Mouse (Mus musculus): ENCODE measurements around the gene Stk32c. TPM values are rescaled to one million over a fixed set of nuclear protein-coding genes. Genes with fewer than 3 reads are reported as not detected.

Gene Stk32c
- polyA plus RNA-seq, 1 experiment from 2014 or later, result not detected

DNA sequence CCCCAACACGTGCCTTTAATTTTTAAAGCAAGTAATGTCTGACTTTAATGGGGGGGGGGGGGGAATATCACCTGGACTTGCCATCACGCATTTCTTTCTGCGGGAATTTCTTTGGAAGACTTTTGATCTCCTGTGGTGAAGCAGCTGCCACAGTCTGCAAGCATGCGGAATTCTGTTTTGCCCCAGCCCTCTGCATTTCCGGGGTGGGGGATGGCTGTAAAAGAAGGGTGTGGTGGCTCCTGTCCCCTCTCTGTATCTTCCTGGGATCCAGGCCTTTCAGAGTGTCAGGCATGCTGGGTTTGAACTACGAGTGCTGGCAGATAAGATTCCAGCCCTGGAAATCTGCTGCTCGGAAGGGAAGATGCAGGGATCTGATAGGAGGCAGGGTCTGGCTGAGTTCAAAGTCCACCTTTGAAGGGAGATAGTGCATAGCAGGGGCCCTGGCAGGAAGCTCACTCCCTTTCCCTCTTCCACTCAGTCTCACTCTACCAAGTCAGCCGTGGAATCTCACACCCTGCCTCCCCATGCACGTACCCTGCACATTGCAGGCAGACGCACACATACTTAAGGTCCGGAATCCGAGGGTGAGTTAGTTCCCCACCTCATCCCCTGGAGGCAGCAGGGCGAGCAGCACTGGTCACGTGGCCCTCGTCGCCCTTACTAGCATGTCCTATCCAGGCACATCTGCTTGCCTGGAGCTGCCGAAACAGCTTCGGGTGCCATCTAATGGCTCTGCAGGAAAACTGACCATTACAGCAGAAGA lies 21.5 kb upstream of the Stk32c start:
- WGBS, result 3% methylated on average over 18 of the region's 18 CpGs
- Histone ChIP-seq H3K9me3 (ENCODE audit: control insufficient read depth, low read length) (no peaks in the 10 kb centered on the region), H3K27me3 (replicated peaks; ENCODE audit: control insufficient read depth, insufficient read depth, low read length) (no peaks in the 10 kb centered on the region), H3K4me2 (peak overlapping the region; percentile 40), H3K27ac (ENCODE audit: low read depth, low read length) (no peak overlapping the region; the same call in 1 of the 2 replicates), H3K4me3 (ENCODE audit: low read depth, low read length) (no peak overlapping the region), H3K4me1 (replicated peaks; ENCODE audit: control insufficient read depth, insufficient read depth, low read length) (peaks cover 10% of the 10 kb centered on the region), H3K9ac (ENCODE audit: low read depth, low read length) (no peak overlapping the region), H3K36me3 (ENCODE audit: control insufficient read depth, insufficient read depth, low read length) (no peaks in the 10 kb centered on the region)
- ATAC-seq (replicated peaks; ENCODE audit: low FRiP score) (peak; percentile 46), DNase-seq (ENCODE audit: low spot score) (peak; percentile 63)

DNA sequence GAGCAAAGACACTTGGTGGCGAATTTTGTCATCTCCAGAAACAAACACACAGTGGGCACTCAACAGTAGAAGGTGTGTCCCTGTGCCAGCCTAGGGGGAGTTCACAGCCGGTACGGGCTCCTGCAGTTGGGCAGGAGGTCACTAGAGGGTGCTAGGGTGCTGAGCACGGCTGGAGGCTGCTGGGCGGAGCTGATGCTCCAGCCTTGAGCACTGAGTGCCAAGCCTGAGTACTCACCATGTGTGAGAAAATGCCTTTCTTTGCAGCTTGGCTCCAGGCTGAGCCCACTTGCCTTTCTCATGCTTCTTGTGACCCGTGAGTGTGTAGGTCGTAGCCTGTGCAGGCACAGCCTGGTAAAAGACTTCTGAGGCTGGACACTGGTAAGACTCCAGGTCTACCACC lies 20.6 kb upstream of the Stk32c start:
- Histone ChIP-seq H3K4me1 (replicated peaks; ENCODE audit: control insufficient read depth, insufficient read depth, low read length) (peaks cover 10% of the 10 kb centered on the region), H3K9me3 (ENCODE audit: control insufficient read depth, low read length) (no peaks in the 10 kb centered on the region), H3K36me3 (ENCODE audit: control insufficient read depth, insufficient read depth, low read length) (no peaks in the 10 kb centered on the region), H3K9ac (ENCODE audit: low read depth, low read length) (no peak overlapping the region), H3K4me3 (ENCODE audit: low read depth, low read length) (no peak overlapping the region), H3K4me2 (peak overlapping the region; percentile 24; the same call in 1 of the 2 replicates), H3K27me3 (replicated peaks; ENCODE audit: control insufficient read depth, insufficient read depth, low read length) (no peaks in the 10 kb centered on the region), H3K27ac (ENCODE audit: low read depth, low read length) (no peak overlapping the region)
- ATAC-seq (replicated peaks; ENCODE audit: low FRiP score) (peak; percentile 71), DNase-seq (ENCODE audit: low spot score) (peak; percentile 66)
- WGBS, result under 1% methylated on average over 7 of the region's 7 CpGs

DNA sequence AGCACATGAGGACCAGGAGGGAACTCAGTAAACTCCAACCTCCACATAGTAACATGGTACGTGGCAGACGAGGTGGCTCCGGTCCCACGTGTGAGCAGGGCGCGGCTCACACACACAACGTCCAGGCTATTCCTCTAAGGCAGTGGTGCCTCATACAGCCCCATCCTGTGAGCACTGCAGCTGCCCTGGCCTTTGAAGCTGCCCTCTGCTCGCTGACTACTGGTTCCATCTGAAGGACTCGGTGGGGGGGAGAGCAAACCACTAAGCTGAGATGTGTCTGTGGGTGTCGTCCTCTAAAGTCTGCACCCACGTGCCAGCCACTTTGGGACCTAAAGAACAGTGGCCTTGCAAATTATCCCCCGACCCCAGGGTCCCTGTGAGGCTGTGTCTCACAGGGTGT lies 17.1 kb upstream of the Stk32c start:
- H3K27ac ChIP-seq (ENCODE audit: low read depth, low read length), result no peak overlapping the region
- H3K4me3 ChIP-seq (ENCODE audit: low read depth, low read length), result no peak overlapping the region
- DNase-seq (ENCODE audit: low spot score) (no peak), ATAC-seq (replicated peaks; ENCODE audit: low FRiP score) (no peak)
- H3K4me2 ChIP-seq, result no peak overlapping the region
- no peak overlapping the region for H3K9ac ChIP-seq (ENCODE audit: low read depth, low read length)
- peaks cover 10% of the 10 kb centered on the region for H3K4me1 ChIP-seq (replicated peaks; ENCODE audit: control insufficient read depth, insufficient read depth, low read length)
- 72% methylated on average over 12 of the region's 12 CpGs for WGBS
- H3K27me3 ChIP-seq (replicated peaks; ENCODE audit: control insufficient read depth, insufficient read depth, low read length), result no peaks in the 10 kb centered on the region
- H3K36me3 ChIP-seq (ENCODE audit: control insufficient read depth, insufficient read depth, low read length), result no peaks in the 10 kb centered on the region
- H3K9me3 ChIP-seq (ENCODE audit: control insufficient read depth, low read length), result no peaks in the 10 kb centered on the region

DNA sequence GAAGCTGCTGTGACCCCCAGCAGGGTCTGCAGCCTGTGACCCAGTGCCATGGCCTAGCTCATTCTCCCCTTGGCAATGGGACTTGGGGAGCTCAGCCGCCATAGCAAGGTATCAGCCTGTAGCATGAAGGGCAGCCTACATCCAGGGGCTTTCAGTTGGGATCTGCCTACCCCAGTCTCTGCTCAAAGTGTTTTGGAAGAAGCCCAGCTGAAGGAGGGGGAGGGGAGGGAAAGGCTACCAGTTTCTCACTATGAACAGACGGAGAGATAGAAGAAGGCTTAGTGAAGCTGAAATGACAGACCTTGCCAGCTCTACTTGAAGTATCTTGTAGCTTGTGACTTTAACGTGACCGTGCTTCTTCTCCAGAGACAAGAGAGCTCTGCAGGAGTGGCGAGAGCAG lies 16.7 kb upstream of the Stk32c start:
- no peak overlapping the region for H3K4me3 ChIP-seq (ENCODE audit: low read depth, low read length)
- H3K36me3 ChIP-seq (ENCODE audit: control insufficient read depth, insufficient read depth, low read length), result no peaks in the 10 kb centered on the region
- H3K9ac ChIP-seq (ENCODE audit: low read depth, low read length), result no peak overlapping the region
- no peak overlapping the region for H3K4me2 ChIP-seq
- H3K27me3 ChIP-seq (replicated peaks; ENCODE audit: control insufficient read depth, insufficient read depth, low read length), result no peaks in the 10 kb centered on the region
- WGBS, result 70% methylated on average over 5 of the region's 5 CpGs
- no peak overlapping the region for H3K27ac ChIP-seq (ENCODE audit: low read depth, low read length)
- ATAC-seq (replicated peaks; ENCODE audit: low FRiP score) (no peak), DNase-seq (ENCODE audit: low spot score) (no peak)
- H3K9me3 ChIP-seq (ENCODE audit: control insufficient read depth, low read length), result no peaks in the 10 kb centered on the region
- peaks cover 9% of the 10 kb centered on the region for H3K4me1 ChIP-seq (replicated peaks; ENCODE audit: control insufficient read depth, insufficient read depth, low read length)

DNA sequence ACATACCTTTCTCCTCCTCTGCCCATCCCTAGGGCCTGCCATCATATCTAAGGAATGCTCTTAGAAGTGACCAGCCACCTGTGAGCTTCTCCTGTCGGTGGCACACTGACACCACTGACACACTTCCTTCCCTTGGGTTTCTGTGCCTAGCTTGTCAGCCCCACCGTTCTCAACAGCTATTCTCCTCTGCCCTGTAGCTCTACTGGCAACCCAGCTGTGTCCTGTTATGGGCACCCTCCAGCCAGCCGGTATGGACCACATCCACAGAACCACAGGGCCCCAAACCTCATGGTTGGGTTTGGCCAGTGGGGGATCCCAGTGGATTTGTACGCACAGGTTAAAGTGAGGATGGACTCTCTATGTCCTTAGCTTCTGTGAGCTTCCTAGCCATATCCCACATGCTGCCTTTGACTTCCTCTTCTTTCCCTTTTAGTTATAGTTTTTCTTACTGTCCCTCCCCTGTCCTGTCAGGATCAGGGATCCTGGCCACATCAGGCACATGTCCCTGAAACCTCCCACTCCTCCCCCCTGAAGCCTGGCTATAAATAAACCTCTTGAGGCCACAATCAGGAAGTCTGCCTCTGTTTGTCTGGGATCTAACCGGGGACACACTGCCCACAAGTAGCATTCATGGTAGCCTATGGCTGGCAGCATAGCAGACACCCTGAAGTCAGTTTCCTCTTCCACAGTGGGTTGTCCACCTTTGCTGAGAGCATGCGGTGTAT lies 15.5 kb upstream of the Stk32c start:
- Histone ChIP-seq H3K9ac (ENCODE audit: low read depth, low read length) (no peak overlapping the region), H3K36me3 (ENCODE audit: control insufficient read depth, insufficient read depth, low read length) (no peaks in the 10 kb centered on the region), H3K27me3 (replicated peaks; ENCODE audit: control insufficient read depth, insufficient read depth, low read length) (no peaks in the 10 kb centered on the region), H3K4me1 (replicated peaks; ENCODE audit: control insufficient read depth, insufficient read depth, low read length) (no peaks in the 10 kb centered on the region), H3K27ac (ENCODE audit: low read depth, low read length) (no peak overlapping the region), H3K9me3 (ENCODE audit: control insufficient read depth, low read length) (no peaks in the 10 kb centered on the region), H3K4me2 (no peak overlapping the region), H3K4me3 (ENCODE audit: low read depth, low read length) (no peak overlapping the region)
- ATAC-seq (replicated peaks; ENCODE audit: low FRiP score) (no peak), DNase-seq (ENCODE audit: low spot score) (no peak)
- WGBS, result 45% methylated on average over 6 of the region's 6 CpGs

DNA sequence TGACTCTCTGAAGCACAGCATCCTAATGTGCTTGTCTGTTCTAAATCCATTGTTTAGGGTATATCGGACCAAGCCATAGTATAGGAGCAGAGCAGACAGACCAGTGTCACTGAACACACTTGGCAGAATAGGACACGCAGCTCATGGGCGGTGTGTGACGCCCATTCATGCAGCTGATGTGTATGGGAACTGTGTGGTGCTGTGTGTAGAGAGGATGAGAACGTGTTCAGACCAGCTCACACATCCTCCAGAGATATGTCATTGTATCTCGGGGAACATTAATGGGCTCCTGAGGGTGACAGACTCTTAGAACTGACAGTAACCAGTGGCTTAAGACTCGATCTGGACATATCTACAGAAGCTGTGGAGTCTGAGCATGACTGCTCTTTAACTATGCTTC lies 13.3 kb upstream of the Stk32c start:
- Histone ChIP-seq H3K9me3 (ENCODE audit: control insufficient read depth, low read length) (no peaks in the 10 kb centered on the region), H3K4me3 (ENCODE audit: low read depth, low read length) (no peak overlapping the region), H3K27me3 (replicated peaks; ENCODE audit: control insufficient read depth, insufficient read depth, low read length) (no peaks in the 10 kb centered on the region), H3K4me1 (replicated peaks; ENCODE audit: control insufficient read depth, insufficient read depth, low read length) (no peaks in the 10 kb centered on the region), H3K27ac (ENCODE audit: low read depth, low read length) (no peak overlapping the region), H3K4me2 (no peak overlapping the region), H3K9ac (ENCODE audit: low read depth, low read length) (no peak overlapping the region), H3K36me3 (ENCODE audit: control insufficient read depth, insufficient read depth, low read length) (no peaks in the 10 kb centered on the region)
- ATAC-seq (replicated peaks; ENCODE audit: low FRiP score) (no peak), DNase-seq (ENCODE audit: low spot score) (no peak)
- 79% methylated on average over 7 of the region's 7 CpGs for WGBS

DNA sequence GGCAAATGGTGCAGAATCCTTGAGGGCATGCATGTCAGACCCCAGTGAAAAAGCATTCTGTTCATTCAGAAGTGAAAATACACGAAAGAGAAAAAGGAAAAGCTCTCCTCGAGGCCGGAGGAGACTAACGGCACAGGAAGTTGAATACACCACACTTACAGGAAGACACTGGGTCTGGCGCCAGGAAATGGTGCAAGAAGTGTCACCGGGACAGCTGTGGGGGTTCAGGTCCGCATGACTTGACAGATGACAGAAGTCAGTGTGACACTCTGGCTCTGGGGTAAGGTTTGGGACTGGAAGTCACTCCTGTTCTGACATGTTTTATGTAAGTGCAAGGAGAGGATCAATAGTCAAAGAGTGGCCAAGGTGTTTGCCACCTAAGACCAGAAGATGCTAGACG lies 11.6 kb upstream of the Stk32c start:
- Histone ChIP-seq H3K27ac (ENCODE audit: low read depth, low read length) (peak overlapping the region; percentile 59; the same call in 1 of the 2 replicates), H3K4me2 (no peak overlapping the region), H3K9ac (ENCODE audit: low read depth, low read length) (no peak overlapping the region), H3K9me3 (ENCODE audit: control insufficient read depth, low read length) (no peaks in the 10 kb centered on the region), H3K36me3 (ENCODE audit: control insufficient read depth, insufficient read depth, low read length) (no peaks in the 10 kb centered on the region), H3K4me3 (ENCODE audit: low read depth, low read length) (no peak overlapping the region), H3K4me1 (replicated peaks; ENCODE audit: control insufficient read depth, insufficient read depth, low read length) (no peaks in the 10 kb centered on the region), H3K27me3 (replicated peaks; ENCODE audit: control insufficient read depth, insufficient read depth, low read length) (no peaks in the 10 kb centered on the region)
- WGBS, result 39% methylated on average over 8 of the region's 8 CpGs
- no peak for ATAC-seq (replicated peaks; ENCODE audit: low FRiP score)
- no peak for DNase-seq (ENCODE audit: low spot score)

DNA sequence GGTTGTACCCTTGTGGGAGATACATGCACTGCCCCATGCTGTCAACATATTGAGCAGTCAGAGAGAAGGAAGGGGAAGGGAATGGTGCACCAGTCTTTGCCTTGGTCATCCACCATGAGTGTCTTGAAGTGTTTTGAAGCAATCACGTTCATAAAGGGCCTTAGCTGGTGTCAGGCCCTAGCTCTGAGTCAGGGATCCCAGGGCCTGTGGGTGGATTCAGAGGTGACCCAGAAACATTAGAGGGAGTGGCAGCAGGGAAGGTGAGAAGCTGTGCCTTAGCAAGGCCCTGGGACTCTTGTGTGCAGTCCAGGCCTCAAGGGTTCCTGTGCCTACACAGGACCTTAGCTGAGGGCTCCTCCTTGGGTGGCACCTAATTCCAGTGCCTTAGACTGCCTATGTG lies 11.0 kb upstream of the Stk32c start:
- no peak overlapping the region for H3K9ac ChIP-seq (ENCODE audit: low read depth, low read length)
- peak overlapping the region; percentile 59 for H3K27ac ChIP-seq (ENCODE audit: low read depth, low read length)
- WGBS, result 71% methylated on average over 1 of the region's 1 CpGs
- H3K4me2 ChIP-seq, result no peak overlapping the region
- H3K4me3 ChIP-seq (ENCODE audit: low read depth, low read length), result no peak overlapping the region
- no peaks in the 10 kb centered on the region for H3K36me3 ChIP-seq (ENCODE audit: control insufficient read depth, insufficient read depth, low read length)
- ATAC-seq (replicated peaks; ENCODE audit: low FRiP score), result no peak
- H3K27me3 ChIP-seq (replicated peaks; ENCODE audit: control insufficient read depth, insufficient read depth, low read length), result no peaks in the 10 kb centered on the region
- H3K9me3 ChIP-seq (ENCODE audit: control insufficient read depth, low read length), result no peaks in the 10 kb centered on the region
- H3K4me1 ChIP-seq (replicated peaks; ENCODE audit: control insufficient read depth, insufficient read depth, low read length), result no peaks in the 10 kb centered on the region
- DNase-seq (ENCODE audit: low spot score), result peak; percentile 26

DNA sequence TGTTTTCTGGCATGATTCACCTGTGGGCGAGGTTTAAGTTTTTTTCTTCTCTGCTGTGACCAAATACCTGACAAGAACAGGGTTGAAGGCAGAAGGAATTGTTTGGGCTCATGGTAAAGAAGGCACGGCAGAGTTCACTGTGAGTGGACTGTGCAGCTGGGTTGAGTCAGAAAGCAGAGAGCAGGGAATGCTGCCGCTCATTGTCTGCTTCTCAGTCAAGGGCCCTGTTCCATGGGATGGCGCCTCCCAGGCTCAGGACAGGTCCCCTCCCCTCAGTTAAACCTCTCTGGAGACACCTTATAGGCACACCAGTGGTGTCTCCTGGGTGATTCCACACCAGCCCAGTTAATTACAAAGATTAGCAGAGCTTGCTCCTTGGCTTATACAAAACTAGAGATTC lies 9.2 kb upstream of the Stk32c start:
- WGBS, result 88% methylated on average over 4 of the region's 4 CpGs

More for the DNA sequence above, 9.2 kb upstream of the Stk32c start:
- Histone ChIP-seq H3K4me1 (replicated peaks; ENCODE audit: control insufficient read depth, insufficient read depth, low read length) (no peaks in the 10 kb centered on the region), H3K9me3 (ENCODE audit: control insufficient read depth, low read length) (no peaks in the 10 kb centered on the region), H3K4me3 (ENCODE audit: low read depth, low read length) (no peak overlapping the region), H3K9ac (ENCODE audit: low read depth, low read length) (no peak overlapping the region), H3K36me3 (ENCODE audit: control insufficient read depth, insufficient read depth, low read length) (no peaks in the 10 kb centered on the region), H3K27ac (ENCODE audit: low read depth, low read length) (no peak overlapping the region), H3K27me3 (replicated peaks; ENCODE audit: control insufficient read depth, insufficient read depth, low read length) (no peaks in the 10 kb centered on the region), H3K4me2 (no peak overlapping the region)
- no peak for ATAC-seq (replicated peaks; ENCODE audit: low FRiP score)
- DNase-seq (ENCODE audit: low spot score), result peak; percentile 11

Data from liver, embryonic 11.5 days (tissue).